ENCODE assay signal across 12 mouse cellular contexts in the genomic region with DNA sequence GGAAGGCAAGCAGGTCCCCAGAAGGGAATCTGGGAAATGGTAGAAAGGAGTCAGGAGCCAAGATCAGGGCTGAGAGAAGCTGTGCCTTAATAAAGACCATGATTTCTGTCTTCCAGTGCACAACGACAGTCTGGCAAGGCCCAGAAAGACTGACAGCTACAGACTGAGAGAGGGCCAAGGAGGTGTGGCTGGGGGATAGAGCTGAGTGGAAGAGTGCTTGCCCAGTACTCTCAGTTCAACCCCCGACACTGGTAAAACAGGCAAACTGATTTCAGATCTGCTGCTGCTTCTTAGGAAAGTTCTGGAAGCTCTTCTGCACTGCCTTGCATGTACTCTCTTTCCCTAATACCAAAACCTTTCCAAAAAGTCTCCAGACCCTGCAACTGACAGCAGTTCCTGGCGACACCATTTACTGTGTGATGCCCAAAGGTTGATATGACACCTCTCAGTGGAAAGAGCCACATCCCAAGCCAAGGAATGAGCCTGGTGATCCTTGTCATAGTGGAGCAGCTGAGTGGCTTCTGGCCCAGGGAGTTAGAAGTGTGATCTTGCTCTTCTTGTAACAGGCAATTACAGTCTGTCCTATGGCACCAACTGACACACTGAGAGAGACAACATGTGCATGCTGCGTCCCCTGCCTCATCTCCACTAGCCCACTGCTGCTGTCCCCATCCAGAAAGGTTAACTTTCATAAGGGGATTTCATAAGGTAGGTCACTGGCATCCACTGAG. TPM values are rescaled to one million over a fixed set of nuclear protein-coding genes. Genes with fewer than 3 reads are reported as not detected.
DNase-seq lines count a peak whose midpoint lies in the region; ATAC-seq and TF ChIP-seq lines count a peak whose summit lies in the region.
"Had no signal": no experiment of that assay in that cellular context is flagged by ENCODE, and none has a peak within 500 bp of the region (broad histone marks: within the 10 kb centered on the region; RNA-seq: fewer than 3 reads in every experiment).

No protein-coding gene starts in this region.

- no peak overlapping the region for H3K9ac ChIP-seq in lung, embryonic 16.5 days (ENCODE audit: low read length)

- H3K4me1 ChIP-seq in heart, embryonic 10.5 days, result peaks cover 3% of the 10 kb centered on the region; the same call in 1 of the 2 replicates
- peaks cover 8% of the 10 kb centered on the region for H3K4me1 ChIP-seq in lung, embryonic 16.5 days (replicated peaks; ENCODE audit: control insufficient read depth, insufficient read depth, low read length)
- peaks cover 3% of the 10 kb centered on the region; the same call in 1 of the 2 replicates for H3K4me1 ChIP-seq in lung, adult 2 months (ENCODE audit: control insufficient read depth, insufficient read depth, low read length)
- peaks cover 34% of the 10 kb centered on the region for H3K4me1 ChIP-seq in olfactory bulb, adult 2 months (ENCODE audit: control insufficient read depth, insufficient read depth, low read length)

- no peak overlapping the region for H3K4me3 ChIP-seq in heart, embryonic 10.5 days
- no peak overlapping the region for H3K4me3 ChIP-seq in lung, embryonic 16.5 days (ENCODE audit: low read length)
- H3K4me3 ChIP-seq in lung, adult 2 months (replicated peaks; ENCODE audit: extremely low read depth, low read depth, low read length), result no peak overlapping the region
- H3K4me3 ChIP-seq in olfactory bulb, adult 2 months (ENCODE audit: insufficient read depth, low read depth, low read length), result no peak overlapping the region
- H3K4me3 ChIP-seq: forebrain, embryonic 10.5 days had no signal

- no peak for TF ChIP-seq POLR2A in lung, adult 2 months (IDR thresholded peaks at IDR 0.05; ENCODE audit: borderline replicate concordance, extremely low read depth, low read depth, low read length)
- TF ChIP-seq POLR2A in olfactory bulb, adult 2 months (IDR thresholded peaks at IDR 0.05; ENCODE audit: insufficient read depth, low read depth, low read length), result no peak

- peak; percentile 15 to 29 for DNase-seq in heart, adult 9 months (ENCODE audit: low spot score in 2 of 2)
- DNase-seq in heart, embryonic 10.5 days (ENCODE audit: low spot score), result no peak
- DNase-seq in lung, adult 2 months, result no peak
- DNase-seq in gastrocnemius, postnatal 25 days, result peak; percentile 35
- no peak for DNase-seq in right cerebral cortex, postnatal 10 days (ENCODE audit: low spot score in 2 of 2)
- DNase-seq in retina, postnatal 1 day, result no peak
- DNase-seq: cerebellum, adult 9-10 months had no signal

- H3K27me3 ChIP-seq in heart, embryonic 10.5 days (ENCODE audit: insufficient read depth, poor library complexity, severe bottlenecking), result no peaks in the 10 kb centered on the region; the same call in 1 of the 2 replicates
- no peaks in the 10 kb centered on the region for H3K27me3 ChIP-seq in lung, embryonic 16.5 days (ENCODE audit: control insufficient read depth, insufficient read depth, low read depth, low read length)

- no peak overlapping the region for H3K4me2 ChIP-seq in lung, embryonic 16.5 days (ENCODE audit: low read depth, low read length)

- H3K27ac ChIP-seq in heart, embryonic 10.5 days, result no peak overlapping the region
- H3K27ac ChIP-seq in lung, embryonic 16.5 days (ENCODE audit: low read length), result no peak overlapping the region
- peak overlapping the region; percentile 9; the same call in 1 of the 2 replicates for H3K27ac ChIP-seq in olfactory bulb, adult 2 months (ENCODE audit: insufficient read depth, low read depth, low read length)
- H3K27ac ChIP-seq: forebrain, embryonic 10.5 days; kidney, postnatal 0 days had no signal

- H3K36me3 ChIP-seq in heart, embryonic 10.5 days, result no peaks in the 10 kb centered on the region
- H3K36me3 ChIP-seq in lung, embryonic 16.5 days (ENCODE audit: control insufficient read depth, insufficient read depth, low read length), result no peaks in the 10 kb centered on the region
- H3K36me3 ChIP-seq: forebrain, embryonic 10.5 days had no signal

- no peak for TF ChIP-seq CTCF in lung, adult 2 months (IDR thresholded peaks at IDR 0.05; ENCODE audit: insufficient read depth, low read length)
- TF ChIP-seq CTCF in olfactory bulb, adult 2 months (IDR thresholded peaks at IDR 0.05; ENCODE audit: insufficient read depth, low read depth, low read length), result no peak

- ATAC-seq in lung, embryonic 16.5 days (ENCODE audit: low read depth), result peak; percentile 71
- ATAC-seq: CD4-positive, CD25-positive, alpha-beta regulatory T cell, adult 4 months had no signal

- no peaks in the 10 kb centered on the region for H3K9me3 ChIP-seq in heart, embryonic 10.5 days
- no peaks in the 10 kb centered on the region for H3K9me3 ChIP-seq in lung, embryonic 16.5 days (ENCODE audit: control insufficient read depth, low read length)
- H3K9me3 ChIP-seq: forebrain, embryonic 10.5 days had no signal

- WGBS in heart, embryonic 10.5 days, result 75% methylated on average over 4 of the region's 4 CpGs
- WGBS in lung, embryonic 16.5 days, result 47% methylated on average over 4 of the region's 4 CpGs
- WGBS in lung, adult 2 months, result 62% methylated on average over 4 of the region's 4 CpGs
- WGBS in olfactory bulb, adult 2 months, result 63% methylated on average over 4 of the region's 4 CpGs

RNA-seq across cellular contexts. Expression of a gene that starts 43.8 kb away (rescaled TPM):
- polyA plus RNA-seq in heart, embryonic 10.5 days (2016; fragmentation: Nextera tagmentation; extraction: Ambion mirVana), result 5.2 and 8.7 TPM in 2 replicates
- 8.6 and 8.8 TPM in 2 replicates for polyA plus RNA-seq in lung, embryonic 16.5 days (2015; fragmentation: Nextera tagmentation; extraction: Ambion mirVana)
- 9.9 and 14.1 TPM in 2 replicates for polyA plus RNA-seq in lung, adult 2 months (2012; rRNA removed)
- 10 to 100 TPM in 1 of 2 experiments, 1 to 10 TPM in 1; 6.2 to 10.0 TPM for total RNA-seq in gastrocnemius, postnatal 25 days (2021)
- polyA plus RNA-seq in olfactory bulb, adult 2 months (2012; ENCODE audit: insufficient read depth, insufficient read length, low replicate concordance, missing spikeins), result 406 TPM in 1 of 2 replicates, not detected in the other

RNA-seq across cellular contexts. Expression of a gene that starts 50.7 kb away (rescaled TPM):
- polyA plus RNA-seq in heart, embryonic 10.5 days (2016; fragmentation: Nextera tagmentation; extraction: Ambion mirVana), result 1.7 and 1.9 TPM in 2 replicates
- polyA plus RNA-seq in lung, embryonic 16.5 days (2015; fragmentation: Nextera tagmentation; extraction: Ambion mirVana), result 0.62 and 0.70 TPM in 2 replicates
- 0.07 and 0.11 TPM in 2 replicates for polyA plus RNA-seq in lung, adult 2 months (2012; rRNA removed)
- under 1 TPM; 0.08 to 0.20 TPM for total RNA-seq in gastrocnemius, postnatal 25 days (2021)
- polyA plus RNA-seq in olfactory bulb, adult 2 months (2012; ENCODE audit: insufficient read depth, insufficient read length, low replicate concordance, missing spikeins), result not detected in 2 replicates

Comparison
In these comparisons a context has a peak if more than half of its experiments do, and no peak if none do; other contexts are left out.
1. DNase-seq: peak in heart, adult 9 months (2 of 2) and gastrocnemius, postnatal 25 days (single experiment); none in heart, embryonic 10.5 days (single experiment), lung, adult 2 months (single experiment), right cerebral cortex, postnatal 10 days (0 of 2) and retina, postnatal 1 day (single experiment).
2. RNA of a gene that starts 43.8 kb away (polyA plus RNA-seq): 406 TPM in olfactory bulb, adult 2 months; 9.9 to 14.1 TPM in lung, adult 2 months, 8.6 to 8.8 TPM in lung, embryonic 16.5 days and 5.2 to 8.7 TPM in heart, embryonic 10.5 days; every median in the first group is over 10 times any median in the second.